Mouse (Mus musculus) heart, adult 9 months (tissue): ENCODE results near the gene Epha6.
"Not testable (repeated sequence)": the region's sequence is repeated elsewhere in the genome, so short reads cannot be mapped to it uniquely, and the experiment has no call there.

ENCODE experiments used
- DNase-seq, 2 experiments: peaks; one replicate each; pipeline ENCODE4 v3.0.0; 2022; ENCODE audit warnings: low spot score in 2 of 2

Epha6 gene

GRCm38 (mm10) chr16:59923696-59924095 lies 681.6 kb downstream of the Epha6 start:
- no peak for DNase-seq

- no peak for DNase-seq
Observed at GRCm38 (mm10) chr16:59880073-59880472, 725.3 kb downstream of the Epha6 start.

DNA sequence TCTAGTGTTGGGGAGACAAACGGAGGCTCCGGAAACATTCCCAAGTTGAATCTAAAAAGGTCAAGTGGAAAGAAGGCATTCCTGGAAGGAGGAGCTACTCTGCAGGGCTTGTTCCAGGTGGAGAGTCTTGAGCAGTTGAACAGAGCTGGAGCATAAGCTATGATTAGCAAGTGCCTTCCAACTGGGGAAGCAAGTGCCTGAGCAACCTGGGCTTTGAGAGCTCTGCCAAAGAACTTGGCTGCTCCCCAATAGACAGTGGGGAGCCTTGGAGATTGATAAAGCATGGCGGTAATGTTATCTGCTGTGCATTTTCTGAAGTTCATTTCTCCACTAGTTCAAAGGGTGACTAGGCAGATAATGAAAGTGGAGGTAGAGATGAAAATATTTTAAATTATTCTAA lies 733.5 kb downstream of the Epha6 start:
- DNase-seq: no peak

GRCm38 (mm10) chr16:59854160-59854717 lies 751.1 kb downstream of the Epha6 start:
- DNase-seq: no peak

DNA sequence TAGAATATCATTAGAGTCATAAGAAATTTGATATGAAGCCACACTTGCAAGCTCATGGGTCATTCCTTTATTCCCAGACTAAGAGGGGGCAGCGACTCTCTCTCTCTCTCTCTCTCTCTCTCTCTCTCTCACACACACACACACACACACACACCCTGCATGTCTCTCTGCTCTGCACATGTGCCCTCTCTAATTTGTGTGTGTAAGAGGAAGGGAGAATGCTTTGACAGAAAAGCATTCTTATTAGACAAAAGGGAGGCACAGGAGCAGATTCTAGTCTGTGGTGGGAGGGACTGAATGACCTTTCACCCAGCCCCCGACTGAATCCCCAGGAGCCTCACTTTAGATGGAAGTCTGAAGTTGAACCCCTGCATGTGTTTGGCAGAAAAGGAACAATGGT lies 752.6 kb downstream of the Epha6 start:
- DNase-seq: no peak

DNA sequence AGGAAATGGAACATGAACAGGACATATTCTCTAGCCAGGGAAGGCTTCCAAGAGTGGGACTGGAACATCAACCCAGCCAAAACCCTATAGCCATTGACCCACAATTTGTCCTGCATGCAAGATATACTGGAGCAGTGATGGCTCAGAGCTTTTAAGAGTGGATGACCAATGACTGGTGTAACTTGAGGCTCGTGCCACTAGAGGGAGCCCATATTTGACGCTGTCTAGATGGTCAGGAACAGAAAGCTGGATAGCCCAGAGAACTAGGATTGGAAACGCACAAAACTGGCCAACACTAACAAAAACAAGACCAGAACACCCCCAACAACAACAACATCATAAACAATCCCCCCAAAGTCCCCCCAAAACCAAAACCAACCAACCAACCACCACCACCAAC lies 758.8 kb downstream of the Epha6 start:
- no peak for DNase-seq

DNA sequence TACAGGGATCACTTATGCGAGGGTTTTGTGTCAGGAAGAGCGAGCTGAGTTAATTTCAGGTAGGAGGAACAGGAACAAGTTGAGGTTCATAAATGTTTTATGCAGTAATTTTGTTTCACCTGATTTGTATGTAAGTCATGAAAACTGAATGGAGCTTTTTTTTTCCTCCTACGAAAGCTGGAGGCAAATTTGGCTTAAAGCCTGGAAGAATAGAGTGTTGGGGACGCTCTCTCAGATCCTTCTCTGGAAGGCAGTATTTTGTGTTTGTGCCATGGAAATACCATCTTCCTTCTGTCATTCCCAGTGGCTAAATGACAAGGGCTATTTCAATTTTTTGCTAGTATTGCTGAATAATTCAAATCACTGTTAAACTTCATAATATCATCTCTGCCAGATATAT lies 768.6 kb downstream of the Epha6 start:
- no peak for DNase-seq

DNA sequence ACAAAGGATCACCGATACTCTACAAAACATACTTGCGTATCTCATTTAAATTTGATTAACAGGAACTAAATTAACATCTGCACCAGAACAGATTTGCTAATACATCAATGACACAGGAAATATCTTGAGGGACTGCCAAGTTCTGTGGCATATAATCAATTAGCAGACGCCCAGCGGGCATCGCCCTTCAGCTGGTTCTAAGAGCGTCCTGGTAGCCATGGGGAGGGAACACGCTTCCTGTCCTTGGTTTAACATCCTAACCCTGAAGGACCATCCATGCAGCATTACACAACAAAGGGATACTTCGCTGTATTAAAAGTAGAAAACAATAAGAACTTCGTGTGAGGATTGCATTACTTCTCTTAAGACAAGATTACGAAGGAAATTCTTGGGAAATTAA lies 769.0 kb downstream of the Epha6 start:
- DNase-seq: no peak

DNA sequence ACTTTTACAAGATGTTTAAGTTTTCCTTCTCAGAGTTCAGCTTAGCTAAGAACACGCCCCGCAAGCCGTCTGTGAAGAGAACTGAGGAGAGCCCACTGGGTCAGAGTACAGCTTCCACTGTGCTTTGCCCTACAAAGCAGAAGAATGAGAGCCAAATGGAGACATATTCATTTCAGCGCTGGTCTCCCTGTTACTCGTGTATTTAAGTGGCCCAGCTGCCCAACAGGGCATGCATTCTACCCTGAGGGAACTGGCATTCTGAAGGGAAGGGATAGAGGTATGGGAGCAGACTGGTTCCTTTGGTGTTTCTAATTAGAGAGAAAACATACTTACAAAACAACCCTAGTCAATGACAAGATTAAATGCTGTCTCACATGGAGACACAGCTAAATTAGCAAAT lies 772.9 kb downstream of the Epha6 start:
- DNase-seq: no peak

GRCm38 (mm10) chr16:59829655-59830054 lies 775.7 kb downstream of the Epha6 start:
- no peak for DNase-seq

- DNase-seq: not testable (repeated sequence)
Observed at GRCm38 (mm10) chr16:59799790-59800189, 805.5 kb downstream of the Epha6 start.

- DNase-seq: no peak
Observed at GRCm38 (mm10) chr16:59772297-59772696, 833.0 kb downstream of the Epha6 start.

GRCm38 (mm10) chr16:59770421-59770820 lies 834.9 kb downstream of the Epha6 start:
- DNase-seq: no peak

DNA sequence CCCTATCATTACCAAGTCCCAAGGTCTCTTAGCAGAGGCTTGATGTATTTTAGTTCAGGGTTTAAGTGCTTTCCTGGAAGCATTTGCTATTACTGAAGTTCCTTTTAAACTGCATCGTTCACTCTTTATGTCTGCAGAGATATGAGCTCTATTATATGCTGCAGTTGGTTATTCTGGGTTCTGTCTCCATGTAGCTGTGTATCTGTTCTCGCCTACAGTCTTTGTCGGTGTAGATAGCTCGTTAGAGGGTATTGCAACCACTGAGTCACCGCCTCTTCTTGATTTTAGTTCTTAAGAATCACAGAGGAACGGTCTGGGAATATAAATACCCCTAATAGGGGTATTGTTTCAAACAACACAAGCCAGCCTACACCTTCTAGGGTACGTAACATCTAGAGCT lies 835.4 kb downstream of the Epha6 start:
- no peak for DNase-seq

DNA sequence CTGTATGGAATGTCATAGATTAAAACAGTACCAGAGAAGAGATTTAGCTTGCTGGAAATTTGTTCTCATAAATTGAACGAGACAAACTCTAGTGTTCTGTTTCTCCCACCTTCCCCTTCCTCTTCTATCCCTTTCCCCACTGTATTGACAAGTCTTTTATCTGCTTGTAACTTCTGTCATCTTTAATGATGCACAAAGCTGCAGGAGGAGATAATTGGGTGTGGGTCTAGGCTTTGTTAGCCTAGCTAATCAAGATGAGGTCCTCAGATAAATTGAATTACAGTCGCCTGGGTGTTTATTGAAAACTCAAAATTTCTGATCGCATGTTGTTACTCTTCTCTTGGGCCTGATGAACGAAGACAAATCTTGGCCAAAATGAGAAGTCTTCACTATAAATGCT lies 844.5 kb downstream of the Epha6 start:
- no peak for DNase-seq

DNA sequence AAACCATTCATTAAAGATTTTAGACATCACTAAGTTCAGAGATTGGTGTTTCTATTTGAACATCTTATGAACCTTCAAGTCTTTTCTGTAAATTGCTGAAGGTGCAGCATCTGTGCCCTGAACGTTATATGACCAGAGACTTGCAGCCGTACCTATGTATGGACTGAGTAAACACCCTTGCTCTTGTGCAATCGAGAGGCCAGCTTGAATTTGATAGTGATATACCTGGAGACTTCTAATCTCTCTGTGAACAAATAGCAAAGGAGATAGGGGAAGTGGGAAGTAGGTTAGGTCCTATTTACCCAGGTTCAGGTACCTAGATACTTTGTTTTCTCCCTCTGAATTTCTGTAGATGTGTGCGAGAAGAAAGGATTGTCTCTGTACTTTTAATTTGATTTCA lies 854.4 kb downstream of the Epha6 start:
- no peak for DNase-seq

DNA sequence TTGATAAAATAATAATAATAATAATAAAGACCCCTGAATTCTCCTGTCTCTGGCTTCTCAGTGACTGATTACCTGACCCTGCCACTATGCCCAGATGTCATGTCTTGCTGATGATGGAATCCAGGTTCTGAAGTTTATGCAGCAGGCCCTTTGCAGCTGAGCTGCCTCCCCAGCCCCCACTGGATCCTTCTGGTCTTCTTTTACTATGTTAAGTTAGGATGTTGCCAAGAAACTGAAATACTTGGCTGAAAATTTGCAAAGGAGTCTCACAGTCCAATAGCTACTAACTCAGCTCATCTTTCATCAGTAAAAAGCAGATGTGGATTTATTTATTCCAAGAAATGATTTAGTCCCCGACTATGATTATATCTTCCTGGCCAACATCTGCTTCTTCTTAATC lies 861.7 kb downstream of the Epha6 start:
- no peak for DNase-seq

- DNase-seq: no peak
Observed at GRCm38 (mm10) chr16:59715524-59715923, 889.8 kb downstream of the Epha6 start.

DNA sequence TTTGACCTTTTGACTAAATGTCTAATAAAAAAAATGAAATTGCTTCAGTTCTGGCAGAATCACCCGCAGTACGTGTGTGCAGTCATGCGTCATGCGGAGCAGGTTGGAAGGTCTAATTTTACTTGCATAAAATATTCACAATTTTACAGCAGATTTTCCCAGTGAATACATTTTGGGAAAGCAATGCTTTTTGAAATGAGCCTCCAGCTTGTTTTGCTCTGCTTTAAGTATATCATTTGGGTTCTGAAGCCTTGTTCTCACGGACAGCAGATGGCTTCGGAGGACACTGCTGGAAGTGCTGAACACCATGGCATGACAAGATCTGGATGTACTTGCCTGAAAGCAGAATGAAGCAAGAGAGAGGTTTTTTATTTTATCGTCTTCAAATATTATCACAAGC lies 912.1 kb downstream of the Epha6 start:
- DNase-seq: no peak

DNA sequence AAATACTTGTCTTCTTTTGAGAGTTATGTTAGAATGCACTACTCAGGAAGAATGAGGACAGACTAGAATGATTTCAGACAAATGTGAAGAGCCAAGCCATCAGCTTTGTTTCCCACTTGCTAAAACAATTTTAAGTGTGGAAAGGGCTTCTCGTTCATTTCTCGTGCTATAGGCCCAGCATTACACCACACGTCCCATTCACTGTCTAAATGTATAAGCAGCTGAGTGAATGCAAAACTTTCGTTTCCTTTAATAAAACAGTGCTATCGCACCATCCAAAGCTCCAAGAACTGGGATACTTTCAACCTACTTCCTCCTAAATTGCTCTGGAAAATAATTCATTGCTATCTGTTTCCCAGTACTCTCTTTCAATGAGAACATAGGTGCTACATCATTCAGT lies 916.2 kb downstream of the Epha6 start:
- DNase-seq: no peak

DNA sequence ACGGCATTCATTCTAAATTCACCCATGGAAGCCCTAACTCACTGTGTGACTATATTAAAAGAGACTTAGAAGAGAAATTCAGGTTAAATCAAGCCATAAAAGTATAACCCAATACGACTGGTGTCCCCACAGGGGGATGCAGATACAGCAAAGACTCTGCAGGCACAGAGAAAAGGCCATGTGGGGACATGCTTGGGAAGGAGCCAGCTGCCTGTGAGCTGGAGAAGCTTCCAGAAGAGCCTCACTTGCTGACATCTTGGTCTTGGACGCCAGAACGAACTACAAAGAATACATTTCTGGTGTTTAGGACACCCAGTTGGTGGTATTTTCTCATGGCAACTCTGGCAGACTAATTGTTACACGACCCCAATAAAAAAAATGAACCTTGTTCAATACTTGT lies 920.2 kb downstream of the Epha6 start:
- DNase-seq: no peak

GRCm38 (mm10) chr16:59683434-59683833 lies 921.9 kb downstream of the Epha6 start:
- DNase-seq: peak; percentile 10 to 23

GRCm38 (mm10) chr16:59682216-59682891 lies 923.0 kb downstream of the Epha6 start:
- DNase-seq: no peak

DNA sequence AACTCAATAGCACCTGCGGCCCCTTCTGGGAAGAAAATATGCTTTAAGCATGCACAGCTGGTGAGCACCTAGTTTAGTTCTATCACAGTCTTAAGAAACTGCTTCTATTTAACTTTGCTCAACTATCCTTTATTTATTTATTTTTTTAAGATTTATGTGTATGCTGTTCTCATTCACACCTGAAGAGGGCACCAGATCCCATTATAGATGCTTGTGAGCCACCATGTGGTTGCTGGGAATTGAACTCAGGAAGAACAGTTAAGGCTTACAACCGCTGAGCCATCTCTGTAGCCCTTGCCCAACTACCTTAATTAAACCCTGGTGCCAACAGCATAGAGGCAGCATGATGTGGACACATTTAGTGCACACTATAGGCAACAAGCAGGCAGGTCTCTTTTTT lies 938.4 kb downstream of the Epha6 start:
- DNase-seq: no peak
